Mouse (Mus musculus) stomach, adult 2 months (tissue): ENCODE results near the gene Sncg. TPM values are rescaled to one million over a fixed set of nuclear protein-coding genes. Genes with fewer than 3 reads are reported as not detected.

Source experiments
- polyA plus RNA-seq: library from polyadenylated mRNA; depleted of rRNA; stranded (reverse); fragments of >200 nt; gene quantifications from 2 replicates; pipeline ENCODE4 v1.2.3, GENCODE M21; 2012; rRNA removed

Sncg gene
- 9.6 and 11.7 TPM in 2 replicates for polyA plus RNA-seq

DNA sequence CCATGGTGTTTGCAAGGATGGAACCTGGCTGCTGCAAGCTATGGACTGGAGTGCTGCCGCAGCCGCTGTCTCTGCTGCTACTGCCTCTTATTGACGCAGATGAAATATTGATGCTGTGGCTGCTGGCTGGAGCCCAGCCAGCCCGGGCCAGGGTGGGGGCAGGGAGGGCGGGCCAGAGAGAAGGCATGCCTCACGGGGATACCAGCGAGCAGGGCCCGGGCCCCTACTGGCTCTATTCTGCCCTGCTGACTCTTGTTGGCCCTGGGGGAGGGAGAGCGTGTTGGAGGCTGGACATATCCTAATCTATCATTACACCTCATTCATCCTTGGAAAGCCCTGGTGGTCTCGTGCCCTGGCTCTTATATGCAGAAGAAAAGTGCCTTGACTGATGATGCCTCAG, at the start of gene Sncg:
Gene Sncg, minus strand, starts transcription at position 213 of the 400 bp plus-strand sequence.

DNA sequence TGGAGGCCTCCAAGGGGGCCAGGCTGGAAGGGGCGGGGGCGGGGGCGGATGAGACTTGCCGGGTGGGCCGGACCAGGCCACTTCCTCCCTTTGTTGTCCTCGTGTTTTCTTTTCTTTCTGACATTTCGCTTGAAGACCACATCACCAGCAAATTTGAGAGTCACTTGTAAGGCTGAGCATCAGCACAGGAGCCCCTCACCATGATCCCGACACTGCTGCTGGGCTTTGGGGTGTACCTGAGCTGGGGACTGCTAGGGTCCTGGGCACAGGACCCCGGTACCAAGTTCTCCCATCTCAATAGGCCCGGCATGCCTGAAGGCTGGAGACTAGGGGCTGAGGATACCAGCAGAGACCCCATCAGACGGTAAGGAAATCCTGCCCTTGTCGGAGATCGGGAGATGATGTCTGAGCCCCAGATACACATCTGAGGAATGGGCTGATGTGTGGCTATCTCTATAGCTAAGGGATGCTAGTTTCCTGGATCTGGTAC, 871 bp upstream of the Sncg start, which contains the start of gene Mmrn2:
Gene Mmrn2, plus strand, starts transcription at position 51 of the 490 bp plus-strand sequence.

DNA sequence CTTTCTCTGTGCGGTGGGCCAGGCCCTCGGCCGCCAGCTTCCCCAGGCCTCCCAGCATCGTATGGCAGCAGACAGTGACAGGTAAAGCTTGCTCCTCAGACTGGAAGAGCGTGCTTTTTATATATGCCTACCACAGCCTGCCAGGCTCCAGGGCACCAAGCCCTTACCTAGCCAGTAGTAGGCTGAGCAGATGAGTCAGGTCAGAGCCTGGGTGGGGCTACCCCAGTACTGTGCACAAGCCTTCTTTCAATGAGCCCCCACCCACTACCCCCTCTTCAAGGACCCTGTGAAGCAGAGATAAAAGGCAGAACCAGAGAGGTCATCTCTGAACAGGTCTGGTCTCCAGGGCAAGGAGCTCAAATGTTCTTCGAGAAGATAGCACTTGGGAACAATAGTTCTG, 19.3 kb downstream of the Sncg start, which contains the start of gene Fam25c:
Gene Fam25c, minus strand, starts transcription at position 133 of the 400 bp plus-strand sequence.

Other genes starting within 250 kb of the Sncg start
- 1.1 and 1.4 TPM in 2 replicates for gene Npy4r, start 222.3 kb downstream of the Sncg start, polyA plus RNA-seq
- gene Gprin2, start 173.1 kb downstream of the Sncg start, polyA plus RNA-seq = 0.19 and 0.29 TPM in 2 replicates
- 1.8 and 2.5 TPM in 2 replicates for gene Syt15, start 155.2 kb downstream of the Sncg start, polyA plus RNA-seq
- gene Shld2, start 64.3 kb downstream of the Sncg start, polyA plus RNA-seq = 0.45 and 0.47 TPM in 2 replicates
- 30.1 and 41.1 TPM in 2 replicates for gene Glud1, start 64.1 kb downstream of the Sncg start, polyA plus RNA-seq
- 27.7 and 29.1 TPM in 2 replicates for gene Fam25c, start 19.4 kb downstream of the Sncg start, polyA plus RNA-seq
- 2.7 and 4.7 TPM in 2 replicates for gene Mmrn2, start 676 bp upstream of the Sncg start, polyA plus RNA-seq
- gene Bmpr1a, start 128.6 kb upstream of the Sncg start, polyA plus RNA-seq = 1.2 and 2.7 TPM in 2 replicates
- gene 9230112D13Rik, start 148.0 kb upstream of the Sncg start, polyA plus RNA-seq = not detected in 2 replicates
- 24.1 and 41.3 TPM in 2 replicates for gene Ldb3, start 213.9 kb upstream of the Sncg start, polyA plus RNA-seq
- not detected in 2 replicates for gene Opn4, start 225.4 kb upstream of the Sncg start, polyA plus RNA-seq